Mouse (Mus musculus): ENCODE measurements around the gene Clec4e. TPM values are rescaled to one million over a fixed set of nuclear protein-coding genes. Genes with fewer than 3 reads are reported as not detected.
"Not testable (repeated sequence)": the region's sequence is repeated elsewhere in the genome, so short reads cannot be mapped to it uniquely, and the experiment has no call there.

The Clec4e gene
- polyA plus RNA-seq (2014; fragmentation: Nextera tagmentation; extraction: Ambion mirVana) = 0.10 TPM in 1 of 2 replicates, not detected in the other

DNA sequence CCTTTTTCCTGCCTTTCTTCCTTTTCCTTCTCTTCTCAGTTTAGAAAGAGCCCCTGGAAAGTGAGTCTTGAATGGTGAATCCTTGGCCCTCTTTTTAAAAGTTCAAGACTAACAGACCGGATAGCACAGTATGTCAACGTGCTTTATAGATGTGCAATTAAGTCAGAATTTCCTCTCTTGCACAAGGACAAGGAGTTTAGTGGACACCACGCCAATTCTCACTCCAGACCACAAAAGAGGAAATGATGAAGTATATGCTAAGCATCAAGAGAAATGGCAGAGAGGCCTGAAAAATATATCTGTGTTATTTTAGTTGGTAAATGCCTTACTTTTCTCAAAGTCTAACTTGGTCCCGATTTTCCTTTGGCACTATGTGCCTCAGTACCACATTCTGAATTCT lies at the start of gene Clec4e:
Gene Clec4e (minus strand): TSS at position 118 of the 400 bp plus-strand sequence.
- Histone ChIP-seq H3K4me2 (ENCODE audit: low read depth, low read length) (no peak within 1 kb of the TSS), H3K27me3 (ENCODE audit: control insufficient read depth, insufficient read depth, low read length) (no peaks in the 10 kb centered on the region), H3K4me1 (ENCODE audit: control insufficient read depth, insufficient read depth, low read length) (no peaks in the 10 kb centered on the region), H3K9ac (replicated peaks; ENCODE audit: low read length) (no peak within 1 kb of the TSS), H3K27ac (replicated peaks; ENCODE audit: low read depth, low read length) (no peak within 1 kb of the TSS), H3K36me3 (replicated peaks; ENCODE audit: control insufficient read depth, insufficient read depth, low read depth, low read length) (no peaks in the 10 kb centered on the region), H3K4me3 (ENCODE audit: low read depth, low read length) (no peak within 1 kb of the TSS), H3K9me3 (replicated peaks; ENCODE audit: control insufficient read depth, low read length) (no peaks in the 10 kb centered on the region; the same call in 1 of the 2 replicates)
- ATAC-seq (replicated peaks; ENCODE audit: insufficient number of reproducible peaks, low FRiP score, low TSS enrichment, low read depth) = no peak
- DNase-seq (ENCODE audit: low spot score) = no peak
- WGBS = 82% methylated on average over 4 of the region's 4 CpGs

DNA sequence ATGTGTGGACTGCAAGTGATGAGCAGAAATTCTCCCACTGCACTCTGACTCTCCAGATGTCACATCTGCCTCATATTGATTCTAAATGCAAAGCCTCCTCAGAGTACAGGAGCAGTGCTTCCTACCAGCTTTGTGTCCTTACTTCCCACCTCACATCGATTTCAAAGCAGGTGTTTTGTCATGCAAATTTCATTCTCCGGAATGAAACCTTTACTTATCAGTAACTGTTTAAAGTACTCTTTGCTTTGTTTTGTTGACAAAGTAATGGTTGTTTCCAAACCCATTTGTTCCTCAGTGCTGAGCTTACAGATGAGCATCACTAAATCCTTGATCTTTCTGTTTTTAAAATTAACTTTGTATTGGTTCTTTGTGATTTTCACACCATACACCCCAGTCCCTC lies 42.8 kb upstream of the Clec4e start:
- 56% methylated on average over 2 of the region's 2 CpGs for WGBS
- no peak overlapping the region for H3K4me2 ChIP-seq (ENCODE audit: low read depth, low read length)
- no peak for DNase-seq (ENCODE audit: low spot score)

DNA sequence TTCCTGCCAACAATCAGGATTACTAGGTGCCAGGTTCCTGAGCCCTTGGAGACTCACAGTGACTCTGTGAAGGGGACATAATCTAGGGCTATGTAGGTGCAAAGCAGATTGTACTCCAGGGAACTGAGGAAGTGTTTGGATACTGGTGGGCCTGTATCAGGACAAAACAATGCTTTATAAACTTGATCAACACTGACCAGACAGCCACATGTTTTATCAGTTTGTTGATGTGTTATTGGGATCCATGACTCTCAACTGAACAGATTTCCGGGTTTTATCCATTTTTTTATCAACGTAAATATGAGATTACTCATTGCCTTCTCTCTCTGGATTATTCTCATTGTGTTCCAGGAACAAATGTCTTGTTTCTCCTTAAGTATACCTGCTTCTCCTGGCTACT lies 18.4 kb upstream of the Clec4e start, which contains the start of gene Vmn2r19:
Gene Vmn2r19 (plus strand): TSS at position 301 of the 400 bp plus-strand sequence.
- no peak for DNase-seq (ENCODE audit: low spot score)
- Histone ChIP-seq H3K27me3 (ENCODE audit: control insufficient read depth, insufficient read depth, low read length) (no peaks in the 10 kb centered on the region), H3K4me3 (ENCODE audit: low read depth, low read length) (no peak within 1 kb of the TSS), H3K9me3 (replicated peaks; ENCODE audit: control insufficient read depth, low read length) (no peaks in the 10 kb centered on the region), H3K9ac (replicated peaks; ENCODE audit: low read length) (no peak within 1 kb of the TSS), H3K4me1 (ENCODE audit: control insufficient read depth, insufficient read depth, low read length) (no peaks in the 10 kb centered on the region), H3K4me2 (ENCODE audit: low read depth, low read length) (no peak within 1 kb of the TSS), H3K27ac (replicated peaks; ENCODE audit: low read depth, low read length) (no peak within 1 kb of the TSS), H3K36me3 (replicated peaks; ENCODE audit: control insufficient read depth, insufficient read depth, low read depth, low read length) (no peaks in the 10 kb centered on the region)
- ATAC-seq (replicated peaks; ENCODE audit: insufficient number of reproducible peaks, low FRiP score, low TSS enrichment, low read depth) = no peak
- 76% methylated on average over 2 of the region's 2 CpGs for WGBS

More for the DNA sequence above, 42.8 kb upstream of the Clec4e start:
- Histone ChIP-seq H3K36me3 (replicated peaks; ENCODE audit: control insufficient read depth, insufficient read depth, low read depth, low read length) (no peaks in the 10 kb centered on the region), H3K4me1 (ENCODE audit: control insufficient read depth, insufficient read depth, low read length) (no peaks in the 10 kb centered on the region), H3K9ac (replicated peaks; ENCODE audit: low read length) (no peak overlapping the region), H3K27me3 (ENCODE audit: control insufficient read depth, insufficient read depth, low read length) (no peaks in the 10 kb centered on the region), H3K9me3 (replicated peaks; ENCODE audit: control insufficient read depth, low read length) (no peaks in the 10 kb centered on the region), H3K4me3 (ENCODE audit: low read depth, low read length) (no peak overlapping the region), H3K27ac (replicated peaks; ENCODE audit: low read depth, low read length) (no peak overlapping the region)
- ATAC-seq (replicated peaks; ENCODE audit: insufficient number of reproducible peaks, low FRiP score, low TSS enrichment, low read depth) = no peak

DNA sequence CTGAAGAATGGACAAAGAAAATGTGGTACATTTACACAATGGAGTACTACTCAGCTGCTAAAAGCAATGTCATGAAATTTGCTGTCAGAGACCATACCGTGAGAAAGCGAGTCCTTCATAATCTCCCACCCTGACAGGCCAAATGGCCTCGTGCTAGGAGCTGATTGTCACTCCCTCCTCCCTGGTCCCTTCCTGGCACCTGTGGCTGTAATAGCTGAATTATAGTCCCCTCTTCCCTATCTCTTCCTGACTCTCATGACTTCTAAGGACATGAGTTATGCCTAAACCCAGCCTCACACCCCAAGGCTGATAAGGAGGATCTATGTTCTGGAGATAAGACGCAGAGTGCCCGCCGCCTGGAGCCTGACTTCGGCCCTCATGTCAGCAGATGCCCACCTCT lies 16.6 kb upstream of the Clec4e start:
- DNase-seq (ENCODE audit: low spot score); H3K9ac ChIP-seq (replicated peaks; ENCODE audit: low read length); H3K27ac ChIP-seq (replicated peaks; ENCODE audit: low read depth, low read length); H3K4me2 ChIP-seq (ENCODE audit: low read depth, low read length); H3K9me3 ChIP-seq (replicated peaks; ENCODE audit: control insufficient read depth, low read length); H3K36me3 ChIP-seq (replicated peaks; ENCODE audit: control insufficient read depth, insufficient read depth, low read depth, low read length); H3K4me3 ChIP-seq (ENCODE audit: low read depth, low read length); H3K4me1 ChIP-seq (ENCODE audit: control insufficient read depth, insufficient read depth, low read length); ATAC-seq (replicated peaks; ENCODE audit: insufficient number of reproducible peaks, low FRiP score, low TSS enrichment, low read depth); H3K27me3 ChIP-seq (ENCODE audit: control insufficient read depth, insufficient read depth, low read length): not testable (repeated sequence)
- WGBS = 93% methylated on average over 7 of the region's 7 CpGs

DNA sequence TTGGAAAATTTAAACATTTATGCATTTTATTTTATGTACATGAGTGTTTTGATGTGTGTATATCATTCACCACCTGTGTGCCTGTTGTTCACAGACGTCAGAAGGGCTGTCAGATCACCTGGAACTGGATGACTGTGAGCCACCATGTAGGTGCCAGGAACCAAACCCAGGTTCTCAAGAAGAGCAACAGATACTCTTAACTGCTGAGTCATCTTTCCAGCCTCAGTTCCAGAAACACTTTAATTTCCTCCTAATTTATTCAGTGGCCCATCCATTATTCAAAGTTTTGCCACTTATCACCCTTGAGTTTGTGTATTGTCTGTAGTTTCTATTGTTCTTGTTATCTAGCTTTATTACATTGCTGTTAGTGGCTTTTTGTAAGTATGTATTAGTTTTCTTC lies 7.0 kb upstream of the Clec4e start:
- DNase-seq (ENCODE audit: low spot score) = no peak
- H3K4me3 ChIP-seq (ENCODE audit: low read depth, low read length) = no peak overlapping the region
- 66% methylated on average over 1 of the region's 1 CpGs for WGBS
- H3K9ac ChIP-seq (replicated peaks; ENCODE audit: low read length) = no peak overlapping the region
- H3K4me2 ChIP-seq (ENCODE audit: low read depth, low read length) = no peak overlapping the region
- H3K36me3 ChIP-seq (replicated peaks; ENCODE audit: control insufficient read depth, insufficient read depth, low read depth, low read length) = no peaks in the 10 kb centered on the region
- H3K27me3 ChIP-seq (ENCODE audit: control insufficient read depth, insufficient read depth, low read length) = no peaks in the 10 kb centered on the region
- no peaks in the 10 kb centered on the region for H3K4me1 ChIP-seq (ENCODE audit: control insufficient read depth, insufficient read depth, low read length)
- H3K9me3 ChIP-seq (replicated peaks; ENCODE audit: control insufficient read depth, low read length) = no peaks in the 10 kb centered on the region
- ATAC-seq (replicated peaks; ENCODE audit: insufficient number of reproducible peaks, low FRiP score, low TSS enrichment, low read depth) = no peak
- H3K27ac ChIP-seq (replicated peaks; ENCODE audit: low read depth, low read length) = no peak overlapping the region

DNA sequence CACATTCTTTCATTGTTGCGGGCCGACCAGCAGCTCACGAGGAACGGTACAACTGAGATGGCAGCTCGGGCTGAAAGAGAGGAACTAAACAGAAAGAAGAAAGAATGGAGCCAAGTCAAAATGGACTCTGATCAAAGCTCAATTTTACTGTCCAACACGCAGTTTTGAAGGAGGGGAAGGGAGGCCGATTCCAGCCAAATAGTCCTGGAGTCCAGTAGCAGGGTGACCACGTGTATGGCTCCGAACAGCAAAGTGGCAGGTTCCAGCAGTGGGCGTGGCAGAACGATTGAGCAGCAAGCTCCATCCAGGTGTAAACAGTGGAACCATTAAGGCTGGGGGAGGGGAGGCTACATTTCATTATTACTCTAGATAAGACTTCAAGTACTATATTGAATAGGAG lies 3.8 kb upstream of the Clec4e start:
- not testable (repeated sequence) for H3K27me3 ChIP-seq (ENCODE audit: control insufficient read depth, insufficient read depth, low read length)

DNA sequence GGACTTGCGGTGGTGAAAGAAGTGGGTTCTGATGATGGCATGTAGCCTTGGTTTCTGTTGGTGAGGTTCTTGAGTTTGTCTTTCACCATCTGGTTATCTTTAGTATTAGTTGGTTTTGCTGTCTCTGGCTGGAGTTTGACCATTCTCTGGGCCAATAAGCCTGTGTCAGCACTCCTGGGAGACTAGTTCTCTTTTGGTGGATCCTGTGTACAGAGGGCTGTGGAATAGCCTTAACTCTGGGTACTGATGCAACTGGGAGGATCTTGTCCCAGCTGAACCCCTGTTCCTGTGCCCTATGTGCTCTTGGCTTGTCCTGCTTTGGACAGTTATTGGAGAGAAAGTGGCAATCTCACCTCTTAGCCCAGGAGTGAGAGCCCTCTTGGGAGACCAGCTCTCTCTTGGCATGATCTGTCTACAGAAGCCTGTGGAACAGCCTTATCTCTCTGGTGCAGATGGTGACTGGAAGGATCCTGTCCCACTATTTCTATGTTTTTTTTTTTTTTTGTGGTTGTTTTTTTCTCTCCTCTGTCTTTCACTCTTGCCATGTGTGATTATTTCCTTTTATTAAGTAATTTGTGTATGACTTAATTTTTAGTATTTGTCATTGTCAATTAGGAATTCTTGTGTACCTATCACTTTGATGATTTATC lies 3.2 kb upstream of the Clec4e start:
- no peaks in the 10 kb centered on the region for H3K27me3 ChIP-seq (ENCODE audit: control insufficient read depth, insufficient read depth, low read length)
- ATAC-seq (replicated peaks; ENCODE audit: insufficient number of reproducible peaks, low FRiP score, low TSS enrichment, low read depth) (no peak), DNase-seq (ENCODE audit: low spot score) (no peak)
- H3K9me3 ChIP-seq (replicated peaks; ENCODE audit: control insufficient read depth, low read length) = no peaks in the 10 kb centered on the region; the same call in 1 of the 2 replicates
- no peaks in the 10 kb centered on the region for H3K4me1 ChIP-seq (ENCODE audit: control insufficient read depth, insufficient read depth, low read length)
- 92% methylated on average over 1 of the region's 1 CpGs for WGBS
- no peak overlapping the region for H3K4me3 ChIP-seq (ENCODE audit: low read depth, low read length)
- no peaks in the 10 kb centered on the region for H3K36me3 ChIP-seq (replicated peaks; ENCODE audit: control insufficient read depth, insufficient read depth, low read depth, low read length)
- no peak overlapping the region for H3K27ac ChIP-seq (replicated peaks; ENCODE audit: low read depth, low read length)
- no peak overlapping the region for H3K9ac ChIP-seq (replicated peaks; ENCODE audit: low read length)
- H3K4me2 ChIP-seq (ENCODE audit: low read depth, low read length) = no peak overlapping the region

More for the DNA sequence above, 3.8 kb upstream of the Clec4e start:
- ATAC-seq (replicated peaks; ENCODE audit: insufficient number of reproducible peaks, low FRiP score, low TSS enrichment, low read depth); H3K9ac ChIP-seq (replicated peaks; ENCODE audit: low read length); H3K4me1 ChIP-seq (ENCODE audit: control insufficient read depth, insufficient read depth, low read length); H3K36me3 ChIP-seq (replicated peaks; ENCODE audit: control insufficient read depth, insufficient read depth, low read depth, low read length); H3K4me2 ChIP-seq (ENCODE audit: low read depth, low read length); H3K4me3 ChIP-seq (ENCODE audit: low read depth, low read length); H3K9me3 ChIP-seq (replicated peaks; ENCODE audit: control insufficient read depth, low read length); DNase-seq (ENCODE audit: low spot score); H3K27ac ChIP-seq (replicated peaks; ENCODE audit: low read depth, low read length): not testable (repeated sequence)
- WGBS = 89% methylated on average over 11 of the region's 11 CpGs

DNA sequence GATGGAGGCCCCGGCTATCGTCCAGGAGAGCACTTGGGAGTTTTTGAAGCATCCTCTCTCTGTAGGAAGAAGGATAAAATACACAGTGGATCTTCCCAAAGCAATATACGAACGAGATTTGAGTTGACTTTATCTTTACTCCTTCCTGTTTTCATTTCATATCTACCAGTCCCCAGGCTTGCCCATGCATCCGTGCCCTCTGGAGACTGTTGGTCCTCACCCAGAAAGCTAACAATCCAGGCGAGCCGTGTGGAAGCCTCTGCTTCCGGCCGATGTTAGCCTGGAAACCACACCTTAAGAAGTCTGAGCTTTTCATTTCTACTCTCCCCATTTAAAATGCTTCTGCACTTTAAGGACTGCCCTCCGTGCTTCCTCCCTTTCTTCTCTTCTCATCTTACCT lies 739 bp downstream of the Clec4e start:
- DNase-seq (ENCODE audit: low spot score) = no peak
- H3K9me3 ChIP-seq (replicated peaks; ENCODE audit: control insufficient read depth, low read length) = no peaks in the 10 kb centered on the region; the same call in 1 of the 2 replicates
- H3K36me3 ChIP-seq (replicated peaks; ENCODE audit: control insufficient read depth, insufficient read depth, low read depth, low read length) = no peaks in the 10 kb centered on the region
- H3K9ac ChIP-seq (replicated peaks; ENCODE audit: low read length) = no peak overlapping the region
- H3K4me3 ChIP-seq (ENCODE audit: low read depth, low read length) = no peak overlapping the region
- no peak for ATAC-seq (replicated peaks; ENCODE audit: insufficient number of reproducible peaks, low FRiP score, low TSS enrichment, low read depth)
- no peak overlapping the region for H3K27ac ChIP-seq (replicated peaks; ENCODE audit: low read depth, low read length)
- WGBS = 86% methylated on average over 10 of the region's 10 CpGs
- H3K4me1 ChIP-seq (ENCODE audit: control insufficient read depth, insufficient read depth, low read length) = no peaks in the 10 kb centered on the region
- H3K27me3 ChIP-seq (ENCODE audit: control insufficient read depth, insufficient read depth, low read length) = no peaks in the 10 kb centered on the region
- no peak overlapping the region for H3K4me2 ChIP-seq (ENCODE audit: low read depth, low read length)
